Mouse (Mus musculus): ENCODE data around the gene Rap1gap. TPM values are rescaled to one million over a fixed set of nuclear protein-coding genes. Genes with fewer than 3 reads are reported as not detected.

The Rap1gap gene
- total RNA-seq, 2 experiments from 2014 or later: 206 to 220 TPM

DNA sequence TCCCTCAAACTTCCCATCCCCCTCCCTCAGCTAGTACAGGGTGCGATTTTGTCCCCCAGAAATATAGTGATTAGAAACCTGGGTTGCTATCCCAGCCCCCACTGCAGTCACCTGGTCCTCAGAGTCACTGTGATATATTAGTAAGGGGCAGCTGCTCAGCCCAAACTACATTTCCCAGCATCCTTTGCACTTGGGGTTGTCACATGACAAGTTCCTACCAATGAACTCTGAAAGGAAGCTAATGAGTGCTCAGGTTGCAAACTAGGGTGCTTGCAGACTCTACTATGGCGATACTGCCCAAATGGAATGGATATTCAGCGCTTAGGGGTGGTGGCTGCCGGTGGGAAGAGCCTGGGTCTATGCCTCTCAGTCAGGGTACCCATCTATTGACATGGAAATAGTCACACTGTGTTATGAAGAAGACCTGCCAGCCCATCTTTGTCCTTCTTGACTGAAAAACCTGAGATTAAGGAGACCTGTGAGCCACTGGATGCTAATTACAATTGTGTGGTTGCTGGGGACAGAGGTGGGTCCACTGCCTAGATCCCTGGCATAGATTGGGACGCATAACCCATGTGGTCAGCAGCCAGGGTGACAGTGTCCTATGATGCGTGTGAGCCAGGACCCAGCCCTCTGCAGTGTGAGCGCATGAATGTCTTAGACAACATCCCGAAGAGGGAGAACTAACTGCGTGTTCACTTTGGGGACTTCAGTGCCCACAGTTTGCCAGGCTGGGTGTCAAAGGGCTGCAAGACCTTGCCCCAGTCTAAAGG, 74.8 kb downstream of the Rap1gap start:
- DNase-seq (ENCODE audit: low spot score in 2 of 2): peak; percentile 37 to 58

DNA sequence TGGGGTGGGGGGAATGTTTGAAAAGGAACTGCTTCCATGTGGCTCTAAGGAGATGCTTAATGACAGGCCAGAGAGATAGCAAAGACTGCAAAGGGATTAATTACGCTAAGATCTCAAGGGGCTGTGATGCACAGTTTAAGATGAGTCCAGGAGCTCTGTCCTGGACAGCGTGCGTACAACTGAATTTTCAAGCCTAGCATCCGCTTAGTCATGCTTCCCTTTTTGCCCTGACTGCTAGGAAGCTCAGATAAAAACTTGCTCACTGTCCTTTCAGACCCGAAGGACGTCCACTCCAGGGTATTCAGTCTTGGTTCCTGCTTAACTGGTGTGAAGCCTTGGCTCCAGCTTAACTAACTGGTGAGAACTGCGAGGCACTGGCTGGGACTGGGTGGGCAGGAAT, 75.8 kb downstream of the Rap1gap start:
- no peak for DNase-seq (ENCODE audit: low spot score in 2 of 2)

DNA sequence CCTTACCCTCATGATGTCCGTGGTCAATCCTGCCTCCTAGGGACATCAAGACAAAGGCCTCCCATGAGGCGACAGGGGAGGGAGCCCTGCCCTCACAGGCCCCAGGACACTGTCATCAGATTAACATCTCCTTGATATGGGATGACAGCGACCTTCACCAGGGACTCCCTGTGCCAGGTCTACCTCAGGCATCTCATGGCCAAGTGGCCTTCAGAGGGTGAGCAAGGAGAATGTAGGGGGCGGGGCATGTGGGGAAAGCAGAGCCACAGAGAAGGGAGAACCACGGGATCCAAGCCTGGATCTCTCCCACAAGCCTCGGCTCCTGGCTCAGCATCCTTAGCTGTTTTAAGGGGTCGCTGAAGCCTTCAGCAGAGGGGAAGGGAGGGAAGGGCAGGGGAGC, 79.3 kb downstream of the Rap1gap start:
- no peak for DNase-seq (ENCODE audit: low spot score in 2 of 2)

DNA sequence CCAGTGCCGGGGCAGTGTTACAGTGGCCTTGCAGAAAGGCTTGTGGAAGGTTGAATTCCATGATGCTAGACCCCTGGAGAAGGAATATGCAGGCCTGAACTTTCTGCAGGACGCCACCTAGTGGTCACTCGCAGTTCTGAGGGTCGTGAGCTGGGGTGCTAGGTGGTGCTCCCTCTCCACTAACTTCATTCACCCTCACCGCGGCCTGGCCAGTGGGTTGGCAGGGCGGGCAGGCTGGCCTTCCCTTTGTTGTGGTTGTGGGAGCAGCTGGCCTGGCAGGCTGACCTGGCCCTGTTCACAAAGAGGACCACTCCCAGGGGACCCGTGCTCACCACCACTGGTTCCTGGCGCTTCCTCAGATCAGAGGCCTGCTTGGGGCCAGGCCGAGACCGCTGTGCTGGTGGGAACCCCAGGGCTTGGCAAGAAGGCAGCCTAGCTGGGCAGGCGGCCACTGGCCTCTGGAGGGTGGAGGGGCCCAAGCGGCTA, 80.0 kb downstream of the Rap1gap start:
- peak; percentile 57 to 65 for DNase-seq (ENCODE audit: low spot score in 2 of 2)

DNA sequence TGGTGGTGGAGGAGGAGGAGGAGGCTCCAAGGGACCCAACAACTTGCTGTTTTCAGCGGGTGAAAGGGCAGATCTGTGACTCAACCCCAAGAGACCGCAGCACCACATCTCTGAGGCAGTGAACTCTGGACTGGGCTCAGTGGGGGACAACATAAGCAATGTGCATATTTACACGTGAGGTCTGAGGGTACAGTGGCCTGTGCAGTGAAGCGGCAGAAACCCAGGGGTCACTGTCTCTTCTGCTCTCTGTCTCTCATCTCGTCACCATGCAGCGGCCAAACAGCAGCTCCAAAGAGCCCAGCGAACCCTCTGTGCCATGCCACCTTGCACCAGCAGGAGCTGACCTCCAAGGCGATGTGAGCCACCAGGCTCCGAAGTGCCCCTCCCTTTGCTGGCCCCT, 82.6 kb downstream of the Rap1gap start:
- no peak for DNase-seq (ENCODE audit: low spot score in 2 of 2)

DNA sequence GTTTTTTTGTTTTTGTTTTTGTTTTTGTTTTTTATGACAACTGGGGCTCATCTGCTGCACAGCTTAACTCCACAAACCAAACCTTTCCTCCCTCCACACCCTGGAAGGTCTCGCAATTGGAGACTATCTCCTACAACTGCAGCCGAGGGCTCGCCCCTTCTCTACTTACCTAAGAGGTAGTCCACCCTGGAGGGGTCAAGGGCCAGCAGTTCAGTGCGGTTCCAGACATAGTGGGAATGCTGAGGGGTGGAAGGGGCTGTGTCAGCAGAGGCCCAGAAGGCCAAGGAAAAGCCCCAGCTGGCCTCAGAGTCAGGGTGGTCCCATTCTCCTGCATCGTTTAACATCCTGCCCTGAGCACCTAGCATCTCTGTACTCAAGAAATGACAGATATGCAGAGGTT, 83.1 kb downstream of the Rap1gap start:
- DNase-seq (ENCODE audit: low spot score in 2 of 2): no peak

DNA sequence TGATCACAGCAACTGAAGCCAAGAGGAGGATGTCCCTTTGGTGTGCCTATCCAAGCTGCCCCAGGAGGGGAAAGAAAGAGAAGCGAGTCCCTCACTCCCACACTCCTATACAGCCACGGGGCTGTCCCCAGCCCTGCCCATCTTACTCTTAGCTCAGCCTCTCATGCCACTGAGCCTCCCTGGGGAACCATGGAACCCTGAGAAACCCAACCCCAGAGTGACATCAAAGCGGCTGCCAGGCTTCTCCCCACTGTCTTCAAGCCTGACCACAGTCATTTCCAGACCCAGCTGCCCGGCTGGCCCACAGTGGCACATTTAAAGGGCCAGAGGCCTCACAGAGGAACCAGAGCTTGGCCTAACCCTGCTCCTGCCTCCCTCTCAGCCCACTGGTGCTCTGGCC, 84.2 kb downstream of the Rap1gap start:
- no peak for DNase-seq (ENCODE audit: low spot score in 2 of 2)

DNA sequence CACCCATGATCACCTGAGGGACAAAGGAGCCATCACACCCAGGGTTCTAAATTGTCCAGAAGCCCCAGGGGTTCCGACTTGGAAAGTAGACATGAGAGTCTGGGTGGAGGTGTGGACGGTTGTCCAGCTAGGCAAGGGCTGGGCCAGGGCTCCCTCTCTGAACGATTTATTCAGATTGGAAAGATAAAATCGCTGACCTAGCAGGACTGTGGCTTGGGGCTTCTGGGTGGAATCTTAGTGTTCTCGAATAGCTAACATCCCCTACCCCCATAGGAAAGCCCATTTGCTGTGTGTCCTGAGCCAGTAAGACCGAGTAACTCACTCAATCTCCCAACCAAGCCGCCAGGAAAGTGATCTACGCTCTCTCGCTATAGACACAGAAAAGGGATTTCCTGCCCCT, 85.2 kb downstream of the Rap1gap start:
- no peak for DNase-seq (ENCODE audit: low spot score in 2 of 2)

DNA sequence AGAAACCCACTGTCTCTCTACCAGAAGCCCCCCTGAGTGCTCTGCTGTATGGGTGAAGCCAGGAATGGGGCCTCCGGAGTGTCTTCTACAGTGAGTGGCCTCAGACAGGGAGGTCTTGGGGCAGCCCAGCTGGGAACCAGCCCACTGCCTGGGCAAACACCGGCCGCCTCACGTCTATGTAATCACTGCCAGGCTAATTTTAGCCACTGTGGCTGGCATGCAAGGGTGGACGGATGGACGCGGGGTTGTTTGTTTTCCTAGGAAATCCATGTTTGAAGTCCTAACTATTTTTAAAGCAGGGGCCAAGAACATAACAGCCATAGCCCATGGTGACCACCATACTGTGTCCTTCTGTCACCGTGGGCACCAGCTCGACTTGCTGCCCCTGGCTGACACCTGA, 85.6 kb downstream of the Rap1gap start:
- DNase-seq (ENCODE audit: low spot score in 2 of 2): no peak

DNA sequence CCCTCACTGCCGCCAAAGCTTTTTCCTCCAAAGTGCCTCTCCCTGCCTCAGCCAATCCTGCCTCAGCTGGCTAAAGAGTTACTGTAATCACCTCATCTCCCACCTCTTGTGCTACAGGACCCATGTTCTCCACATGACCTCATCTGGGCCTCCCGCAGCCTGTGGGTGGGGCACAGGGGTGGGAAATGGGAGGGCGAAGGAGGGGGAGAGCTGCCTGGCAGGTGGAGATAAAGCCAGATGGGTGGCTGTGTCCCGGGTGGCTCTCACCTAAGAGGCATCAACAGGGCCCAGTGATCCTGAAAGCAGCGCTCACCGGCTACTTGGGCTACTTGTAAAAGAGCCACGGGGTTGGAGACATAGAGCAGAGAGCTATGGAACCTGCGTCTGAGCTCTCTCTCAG, 86.8 kb downstream of the Rap1gap start:
- no peak for DNase-seq (ENCODE audit: low spot score in 2 of 2)

DNA sequence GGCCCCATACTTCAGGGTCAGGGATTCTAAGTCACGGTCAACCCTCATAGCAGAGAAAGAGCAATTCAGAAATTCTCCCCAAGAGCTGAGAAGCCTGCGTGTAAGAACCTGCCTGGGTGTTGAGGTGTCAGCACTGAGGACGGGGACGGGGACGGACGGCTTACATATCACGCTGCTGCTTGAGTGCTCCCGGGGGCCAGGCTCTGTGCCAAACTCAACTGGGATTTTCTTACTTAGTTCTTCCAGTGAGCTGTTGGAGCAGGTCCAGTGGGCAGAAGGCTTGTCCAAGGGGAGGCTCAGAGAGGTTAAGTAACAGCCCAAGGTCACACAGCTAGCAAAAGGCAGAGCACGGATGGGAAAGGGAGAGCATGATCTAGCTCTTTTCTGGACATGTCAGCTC, 87.2 kb downstream of the Rap1gap start:
- DNase-seq (ENCODE audit: low spot score in 2 of 2): no peak

DNA sequence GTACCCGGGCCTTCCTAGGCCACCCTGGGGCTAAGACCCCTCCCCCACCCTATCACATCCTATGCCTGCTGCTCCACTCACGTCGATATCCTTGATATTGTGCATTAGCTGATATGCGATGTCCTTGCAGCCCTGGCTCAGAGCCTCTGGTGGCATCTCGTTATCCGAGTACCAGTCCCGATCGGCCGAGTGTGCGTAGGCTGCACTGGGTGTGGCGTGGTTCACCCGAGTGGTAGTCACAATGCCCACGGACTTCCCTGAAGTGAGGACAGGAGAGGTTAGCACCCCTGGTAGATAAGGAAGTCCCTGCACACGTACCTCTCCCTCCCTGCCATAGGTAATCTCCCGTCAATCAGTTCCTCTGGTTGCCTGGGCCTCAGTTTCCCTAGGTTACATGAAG, 87.9 kb downstream of the Rap1gap start:
- DNase-seq (ENCODE audit: low spot score in 2 of 2): no peak

DNA sequence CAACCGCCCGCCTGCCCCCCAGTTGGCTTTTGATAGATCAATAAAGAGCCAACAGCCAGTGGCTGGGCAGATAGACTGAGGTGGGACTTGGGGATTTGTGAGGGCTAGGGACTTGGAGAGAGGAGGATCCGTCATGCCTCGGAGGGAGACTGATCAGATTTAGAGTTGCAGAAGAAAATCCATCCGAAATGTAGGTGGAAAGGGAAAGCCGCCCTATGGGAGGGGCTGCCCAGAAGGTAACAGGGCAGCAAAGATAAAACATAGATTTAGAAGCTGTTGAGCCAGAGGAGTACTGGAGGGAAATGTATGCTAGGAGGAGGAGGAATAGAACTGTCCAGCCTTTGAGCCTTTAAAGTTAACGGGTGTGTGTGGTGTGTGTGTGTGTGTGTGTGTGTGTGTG, 88.7 kb downstream of the Rap1gap start:
- no peak for DNase-seq (ENCODE audit: low spot score in 2 of 2)

DNA sequence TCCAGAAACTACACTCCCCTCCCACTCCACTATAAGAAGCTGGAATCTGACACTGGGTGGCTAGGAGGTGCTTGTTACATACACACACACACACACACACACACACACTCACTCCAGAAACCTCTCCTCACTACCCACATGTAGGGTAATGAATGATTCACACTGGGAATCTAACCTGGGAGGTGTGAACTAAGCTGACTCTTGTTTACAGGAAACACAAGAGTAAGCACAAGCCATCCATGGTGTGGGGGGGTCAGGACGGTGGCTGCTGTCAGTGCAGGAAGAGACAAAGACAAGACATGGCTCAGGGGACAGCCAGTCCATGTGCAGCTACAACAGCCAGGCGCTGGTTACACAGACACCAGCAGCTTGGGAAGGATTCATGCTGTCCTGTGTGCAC, 89.9 kb downstream of the Rap1gap start:
- no peak for DNase-seq (ENCODE audit: low spot score in 2 of 2)

DNA sequence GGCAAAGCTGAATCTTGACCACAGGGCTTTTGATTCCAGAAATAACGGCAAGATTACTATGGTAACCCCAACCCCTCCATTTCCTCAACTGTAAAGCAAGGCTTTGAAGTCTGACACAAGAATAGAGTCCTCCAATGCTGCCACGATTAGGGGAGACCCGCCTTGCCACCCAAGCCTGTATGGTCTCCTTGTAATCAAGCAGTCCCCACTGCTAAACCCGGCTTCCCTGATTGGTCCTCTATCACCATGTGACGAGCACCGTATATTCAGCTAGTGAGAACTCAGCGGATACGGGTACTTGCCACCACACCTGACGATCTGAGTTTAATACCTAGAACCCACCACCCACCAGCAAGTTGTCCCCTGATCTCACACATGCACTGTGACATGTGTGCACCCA, 98.4 kb downstream of the Rap1gap start:
- no peak for DNase-seq (ENCODE audit: low spot score in 2 of 2)

DNA sequence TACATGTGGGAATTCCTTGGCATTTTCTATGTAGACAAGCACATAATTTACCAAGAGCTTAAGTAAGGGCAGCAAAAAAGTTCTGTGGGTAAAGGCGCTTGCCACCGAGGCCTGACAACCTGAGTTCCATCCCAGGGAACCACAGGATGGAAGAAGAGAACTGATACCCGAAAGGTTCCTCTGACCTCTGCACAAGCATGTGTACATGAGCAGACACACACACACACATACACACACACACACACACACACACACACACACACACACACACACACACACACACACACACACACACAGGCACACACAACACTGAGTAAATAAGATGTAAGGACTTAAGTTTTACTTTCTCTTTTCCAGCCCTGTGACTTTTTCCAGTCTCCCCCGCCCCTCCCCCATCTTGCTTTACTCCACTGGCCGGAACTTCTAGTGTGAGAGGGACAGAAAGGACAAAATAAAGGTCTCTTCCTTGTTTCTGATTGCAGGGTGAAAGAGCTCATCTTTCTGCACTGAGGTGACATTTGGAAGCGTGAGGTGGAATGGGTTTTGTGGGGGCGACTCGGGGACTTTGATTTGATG, 99.5 kb downstream of the Rap1gap start:
- no peak for DNase-seq (ENCODE audit: low spot score in 2 of 2)

DNA sequence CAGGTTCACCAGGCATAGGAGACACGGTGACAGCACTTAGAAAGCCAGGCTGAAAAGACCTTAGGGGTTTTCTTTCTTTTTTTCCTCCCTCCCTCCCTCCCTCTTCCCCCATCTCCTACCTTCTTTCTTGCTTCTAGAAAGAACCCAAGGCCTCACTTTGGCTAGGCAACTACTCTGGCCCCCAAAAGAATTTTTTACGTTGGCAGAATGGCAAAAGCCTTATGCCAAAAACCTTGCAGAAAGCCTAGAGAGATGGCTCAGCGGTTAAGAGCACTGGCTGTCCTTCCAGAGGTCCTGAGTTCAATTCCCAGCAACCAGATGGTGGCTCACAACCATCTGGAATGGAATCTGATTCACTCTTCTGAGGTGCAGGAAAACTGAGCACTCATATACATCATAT, 100.1 kb downstream of the Rap1gap start:
- no peak for DNase-seq (ENCODE audit: low spot score in 2 of 2)

DNA sequence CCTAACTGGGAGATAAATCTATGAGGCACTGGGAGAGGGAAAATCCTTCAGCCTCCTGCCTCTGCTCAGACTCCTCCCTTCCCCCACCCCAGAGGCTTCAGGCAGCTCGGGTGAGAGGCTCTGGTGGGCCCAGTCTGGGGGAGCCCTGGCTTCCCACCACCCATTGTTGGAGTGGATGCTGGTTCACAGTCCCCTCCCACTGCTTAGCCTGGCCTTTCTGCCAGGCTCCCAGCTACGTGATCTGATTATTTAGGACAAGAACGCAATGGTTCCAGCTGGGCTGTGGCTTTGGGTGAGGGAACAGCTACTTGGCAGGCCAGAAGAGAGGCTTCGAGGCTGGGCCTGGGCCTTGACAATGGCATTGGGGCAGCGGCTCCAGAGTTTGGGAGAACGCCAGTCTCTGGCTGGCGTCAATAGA, 101.0 kb downstream of the Rap1gap start:
- DNase-seq (ENCODE audit: low spot score in 2 of 2): peak; percentile 53 to 59

DNA sequence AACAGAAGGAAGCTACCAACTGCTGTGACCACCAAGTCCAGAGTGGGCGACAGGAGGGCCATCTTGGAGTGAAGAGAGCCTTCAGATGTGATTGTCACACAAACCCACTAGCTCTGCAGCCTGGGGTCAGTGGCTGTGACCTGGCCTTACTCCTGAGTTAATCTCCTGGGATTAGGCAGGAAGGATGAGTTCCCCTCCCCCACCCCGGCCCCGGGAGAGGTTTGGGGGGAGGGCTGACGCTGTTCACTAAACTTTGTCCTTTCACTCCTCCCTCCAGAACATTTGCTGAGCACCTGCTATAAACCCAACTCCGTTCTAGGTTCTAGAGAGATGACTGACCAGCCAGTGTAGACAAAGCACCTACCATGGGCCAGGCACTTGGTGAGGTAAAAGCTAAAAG, 101.8 kb downstream of the Rap1gap start:
- DNase-seq (ENCODE audit: low spot score in 2 of 2): no peak

DNA sequence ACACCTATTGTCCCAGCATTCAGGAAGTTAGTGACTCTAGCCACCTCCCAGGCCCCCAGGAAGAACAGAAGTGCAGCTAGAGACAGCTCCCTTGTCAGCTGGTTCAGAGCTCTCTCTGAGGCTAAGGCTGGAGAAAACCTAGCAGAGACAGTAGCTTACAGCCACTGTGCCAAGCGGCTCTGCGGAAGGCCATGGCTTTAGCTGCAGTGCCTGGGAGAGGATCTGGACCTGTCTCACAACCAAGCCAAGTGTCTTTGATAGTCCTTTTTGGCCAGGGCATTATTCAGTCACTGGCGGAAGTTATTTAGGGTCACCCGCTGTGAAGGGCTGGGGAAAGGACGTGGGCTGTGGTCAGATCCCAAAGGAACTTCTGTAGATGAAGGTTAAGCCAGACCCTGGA, 103.9 kb downstream of the Rap1gap start:
- no peak for DNase-seq (ENCODE audit: low spot score in 2 of 2)

DNA sequence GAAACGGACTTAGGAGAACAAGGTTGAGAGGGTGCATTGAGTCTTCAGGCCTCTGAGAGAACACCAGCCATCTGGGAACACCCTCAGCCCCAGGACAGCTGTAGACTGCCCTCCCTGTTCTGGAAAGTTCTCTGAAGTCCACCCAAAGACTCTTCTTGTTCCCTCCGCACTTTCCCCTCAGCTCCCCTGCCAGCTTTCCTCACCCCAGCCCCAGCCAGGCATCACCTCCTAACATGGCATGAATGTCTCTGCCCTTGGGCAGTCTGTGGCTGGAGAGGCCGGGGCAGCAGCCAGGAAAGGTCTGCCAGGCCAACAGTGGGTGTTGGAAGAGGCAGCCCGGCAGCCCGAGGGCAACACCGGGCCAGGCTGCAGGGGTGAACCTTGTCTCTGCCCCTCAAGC, 104.3 kb downstream of the Rap1gap start:
- DNase-seq (ENCODE audit: low spot score in 2 of 2): no peak

DNA sequence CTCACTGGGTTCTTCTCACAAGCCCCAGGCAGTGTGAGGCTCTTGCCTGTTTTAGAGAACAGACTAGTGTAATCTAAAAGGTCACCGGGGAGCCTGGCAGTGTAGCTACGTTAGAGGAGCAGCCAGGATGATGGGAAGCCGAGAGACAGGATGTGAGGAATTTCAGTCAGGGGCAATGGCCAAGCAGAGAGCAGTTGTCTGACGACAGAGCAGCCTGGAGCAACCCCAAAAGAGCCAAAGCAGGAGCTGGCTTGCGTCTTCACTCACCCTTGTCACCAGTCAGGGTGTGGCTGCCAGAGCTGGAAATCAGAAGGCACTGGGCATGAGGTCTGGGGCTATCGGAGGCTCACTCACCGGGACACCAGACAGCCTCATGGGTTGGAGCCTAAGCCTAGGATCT, 105.1 kb downstream of the Rap1gap start:
- no peak for DNase-seq (ENCODE audit: low spot score in 2 of 2)

Data from layer of hippocampus, postnatal 10 days (tissue).